ENCODE assay signal across 21 mouse cellular contexts in the genomic region with DNA sequence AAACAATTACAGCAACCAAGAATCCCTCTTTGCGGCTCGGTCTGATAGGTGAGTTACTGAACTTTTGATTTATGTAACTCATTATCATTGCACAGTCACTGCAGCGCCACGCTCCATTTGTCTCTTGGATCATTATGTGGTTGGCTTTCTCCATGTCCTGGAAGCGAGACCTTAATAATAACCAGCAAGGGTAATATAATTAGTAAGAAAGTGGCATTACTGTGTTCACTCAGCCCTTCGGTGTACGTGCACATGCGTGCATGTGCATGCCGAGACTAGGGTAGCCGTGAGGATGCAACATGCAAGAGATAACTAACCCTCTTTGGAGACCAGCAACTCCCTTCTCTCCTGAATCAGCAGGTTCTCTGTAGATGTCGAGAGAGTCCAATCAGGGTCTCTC.
DNase-seq lines count a peak whose midpoint lies in the region; ATAC-seq and TF ChIP-seq lines count a peak whose summit lies in the region.
"Had no signal": no experiment of that assay in that cellular context is flagged by ENCODE, and none has a peak within 500 bp of the region (broad histone marks: within the 10 kb centered on the region; RNA-seq: fewer than 3 reads in every experiment).

No protein-coding gene starts in this region.

- no peak for TF ChIP-seq CTCF in hindbrain, postnatal 0 days (IDR thresholded peaks at IDR 0.05; ENCODE audit: low read depth)
- no peak for TF ChIP-seq CTCF in Patski (IDR thresholded peaks at IDR 0.05)

- CTCF ChIA-PET in Patski (lab: Charles Lee) = interaction anchor here (0.8 kb wide), 1 partner anchor 12 kb away, joined by 3 read pairs; no protein-coding TSS in a partner anchor

- no peaks in the 10 kb centered on the region for H3K36me3 ChIP-seq in hindbrain, embryonic 11.5 days (ENCODE audit: control insufficient read depth, insufficient read depth, low read length)
- H3K36me3 ChIP-seq in hindbrain, postnatal 0 days (ENCODE audit: insufficient read depth, low read length) = no peaks in the 10 kb centered on the region
- no peaks in the 10 kb centered on the region for H3K36me3 ChIP-seq in kidney, embryonic 16.5 days (ENCODE audit: insufficient read depth, low read length)
- no peaks in the 10 kb centered on the region for H3K36me3 ChIP-seq in hindbrain, embryonic 16.5 days (ENCODE audit: control insufficient read depth, insufficient read depth, low read length)
- no peaks in the 10 kb centered on the region for H3K36me3 ChIP-seq in forebrain, embryonic 16.5 days (ENCODE audit: control insufficient read depth, insufficient read depth)
- H3K36me3 ChIP-seq: embryonic facial prominence, embryonic 13.5 days; forebrain, embryonic 12.5 days; G1E; heart, embryonic 13.5 days had no signal

- H3K27ac ChIP-seq in hindbrain, embryonic 11.5 days (ENCODE audit: low read depth, low read length) = peak overlapping the region; percentile 34; the same call in 1 of the 2 replicates
- H3K27ac ChIP-seq in hindbrain, postnatal 0 days = no peak overlapping the region
- H3K27ac ChIP-seq in kidney, embryonic 16.5 days (ENCODE audit: low read length) = no peak overlapping the region
- no peak overlapping the region for H3K27ac ChIP-seq in hindbrain, embryonic 16.5 days (ENCODE audit: low read depth, low read length)
- no peak overlapping the region for H3K27ac ChIP-seq in forebrain, embryonic 16.5 days (ENCODE audit: low read length)
- H3K27ac ChIP-seq: embryonic facial prominence, embryonic 13.5 days; forebrain, embryonic 12.5 days; heart, embryonic 13.5 days had no signal

- no peak overlapping the region for H3K4me2 ChIP-seq in hindbrain, embryonic 11.5 days (replicated peaks; ENCODE audit: low read depth, low read length)
- H3K4me2 ChIP-seq in hindbrain, postnatal 0 days (ENCODE audit: low read depth, low read length) = no peak overlapping the region
- 0 out of 2 replicates have a peak overlapping the region, but pooled peaks have one; percentile 22 for H3K4me2 ChIP-seq in kidney, embryonic 16.5 days (replicated peaks; ENCODE audit: low read depth, low read length)
- H3K4me2 ChIP-seq in hindbrain, embryonic 16.5 days (ENCODE audit: low read length) = peak overlapping the region; percentile 4; the same call in 1 of the 2 replicates
- no peak overlapping the region for H3K4me2 ChIP-seq in forebrain, embryonic 16.5 days (ENCODE audit: low read length)
- H3K4me2 ChIP-seq: embryonic facial prominence, embryonic 13.5 days; forebrain, embryonic 12.5 days; heart, embryonic 13.5 days had no signal

- WGBS in hindbrain, embryonic 11.5 days = 80% methylated on average over 11 of the region's 11 CpGs
- whole genome bisulfite sequencing in hindbrain, postnatal 0 days = 68% methylated on average over 11 of the region's 11 CpGs
- 36% methylated on average over 11 of the region's 11 CpGs for WGBS in kidney, embryonic 16.5 days
- WGBS in hindbrain, embryonic 16.5 days = 61% methylated on average over 11 of the region's 11 CpGs
- 87% methylated on average over 11 of the region's 11 CpGs for WGBS in forebrain, embryonic 16.5 days

- in situ Hi-C loops in Patski (cut with MboI; ENCODE audit: low pct_unique_long_range_greater_than_20kb) = no loop called here

- H3K9me3 ChIP-seq in hindbrain, embryonic 11.5 days (ENCODE audit: control insufficient read depth, low read length) = no peaks in the 10 kb centered on the region
- no peaks in the 10 kb centered on the region for H3K9me3 ChIP-seq in hindbrain, postnatal 0 days (ENCODE audit: low read length)
- no peaks in the 10 kb centered on the region for H3K9me3 ChIP-seq in kidney, embryonic 16.5 days (ENCODE audit: low read length)
- H3K9me3 ChIP-seq in hindbrain, embryonic 16.5 days (ENCODE audit: control insufficient read depth, low read length) = no peaks in the 10 kb centered on the region
- H3K9me3 ChIP-seq in forebrain, embryonic 16.5 days (ENCODE audit: control insufficient read depth, low read length) = no peaks in the 10 kb centered on the region
- H3K9me3 ChIP-seq: embryonic facial prominence, embryonic 13.5 days; forebrain, embryonic 12.5 days; G1E; heart, embryonic 13.5 days had no signal

- no peak overlapping the region for H3K9ac ChIP-seq in hindbrain, embryonic 11.5 days (ENCODE audit: low read depth, low read length)
- no peak overlapping the region for H3K9ac ChIP-seq in hindbrain, postnatal 0 days (replicated peaks; ENCODE audit: low read length)
- H3K9ac ChIP-seq in kidney, embryonic 16.5 days (replicated peaks; ENCODE audit: low read length) = no peak overlapping the region
- no peak overlapping the region for H3K9ac ChIP-seq in hindbrain, embryonic 16.5 days (ENCODE audit: low read depth, low read length)
- no peak overlapping the region for H3K9ac ChIP-seq in forebrain, embryonic 16.5 days (replicated peaks; ENCODE audit: low read depth, low read length)
- H3K9ac ChIP-seq: embryonic facial prominence, embryonic 13.5 days; forebrain, embryonic 12.5 days; heart, embryonic 13.5 days had no signal

- no peak for ATAC-seq in hindbrain, embryonic 11.5 days (ENCODE audit: low FRiP score)
- ATAC-seq in hindbrain, postnatal 0 days = no peak
- peak; percentile 69; the same call in 1 of the 2 replicates for ATAC-seq in kidney, embryonic 16.5 days (ENCODE audit: low FRiP score, low TSS enrichment)
- peak; percentile 78 for ATAC-seq in Patski
- ATAC-seq in hindbrain, embryonic 16.5 days = peak; percentile 37; the same call in 1 of the 2 replicates
- ATAC-seq in forebrain, embryonic 16.5 days = no peak
- ATAC-seq: CD4-positive, CD25-positive, alpha-beta regulatory T cell, adult 4 months had no signal

- no peaks in the 10 kb centered on the region for H3K4me1 ChIP-seq in hindbrain, embryonic 11.5 days (replicated peaks; ENCODE audit: control insufficient read depth, insufficient read depth, low read length)
- no peaks in the 10 kb centered on the region for H3K4me1 ChIP-seq in hindbrain, postnatal 0 days (ENCODE audit: insufficient read depth, low read length)
- 0 out of 2 replicates have a peak, but pooled peaks cover 9% of the 10 kb centered on the region for H3K4me1 ChIP-seq in kidney, embryonic 16.5 days (ENCODE audit: insufficient read depth, low read length)
- H3K4me1 ChIP-seq in hindbrain, embryonic 16.5 days (ENCODE audit: control insufficient read depth, insufficient read depth, low read depth, low read length) = peaks cover 3% of the 10 kb centered on the region; the same call in 1 of the 2 replicates
- peaks cover 3% of the 10 kb centered on the region for H3K4me1 ChIP-seq in forebrain, embryonic 16.5 days (replicated peaks; ENCODE audit: control insufficient read depth, insufficient read depth, low read length)
- H3K4me1 ChIP-seq: heart, embryonic 13.5 days had no signal

- POLR2A ChIA-PET in Patski (lab: Charles Lee) = no interaction called here

- DNase-seq in hindbrain, embryonic 11.5 days (ENCODE audit: low spot score) = no peak
- DNase-seq in hindbrain, postnatal 0 days (ENCODE audit: low spot score) = no peak
- no peak for DNase-seq in kidney, postnatal 36 days
- DNase-seq in Patski (ENCODE audit: low read depth, low spot score) (peak; percentile 73), liver (no peak)
- DNase-seq: adrenal gland, postnatal 10 days; B cell, adult 2 months; cerebellum, adult 11-12 months; cerebellum, adult 9-10 months; cerebellum, postnatal 36 days; gastrocnemius, postnatal 36 days; heart, adult 11 months; heart, postnatal 36 days had no signal

- H3K27me3 ChIP-seq in hindbrain, embryonic 11.5 days (ENCODE audit: control insufficient read depth, insufficient read depth, low read length) = no peaks in the 10 kb centered on the region
- no peaks in the 10 kb centered on the region for H3K27me3 ChIP-seq in hindbrain, postnatal 0 days (ENCODE audit: insufficient read depth, low read length)
- H3K27me3 ChIP-seq in kidney, embryonic 16.5 days (ENCODE audit: insufficient read depth, low read length) = no peaks in the 10 kb centered on the region
- H3K27me3 ChIP-seq in Patski = peaks cover 46% of the 10 kb centered on the region
- no peaks in the 10 kb centered on the region for H3K27me3 ChIP-seq in hindbrain, embryonic 16.5 days (replicated peaks; ENCODE audit: control insufficient read depth, insufficient read depth, low read length)
- H3K27me3 ChIP-seq in forebrain, embryonic 16.5 days (replicated peaks; ENCODE audit: control insufficient read depth, insufficient read depth, low read length) = 0 out of 2 replicates have a peak, but pooled peaks cover 6% of the 10 kb centered on the region
- H3K27me3 ChIP-seq: embryonic facial prominence, embryonic 13.5 days; heart, embryonic 13.5 days had no signal

- H3K4me3 ChIP-seq in hindbrain, embryonic 11.5 days (ENCODE audit: low read depth, low read length) = no peak overlapping the region
- H3K4me3 ChIP-seq in hindbrain, postnatal 0 days (ENCODE audit: low read length) = no peak overlapping the region
- no peak overlapping the region for H3K4me3 ChIP-seq in kidney, embryonic 16.5 days (ENCODE audit: low read length)
- no peak overlapping the region for H3K4me3 ChIP-seq in hindbrain, embryonic 16.5 days (ENCODE audit: low read length)
- H3K4me3 ChIP-seq in forebrain, embryonic 16.5 days (replicated peaks; ENCODE audit: low read length) = no peak overlapping the region
- H3K4me3 ChIP-seq: embryonic facial prominence, embryonic 13.5 days; forebrain, embryonic 12.5 days; heart, embryonic 13.5 days had no signal

Comparison
In these comparisons a context has a peak if more than half of its experiments do, and no peak if none do; other contexts are left out.
1. ATAC-seq: peak in kidney, embryonic 16.5 days (single experiment), Patski (single experiment) and hindbrain, embryonic 16.5 days (single experiment); none in hindbrain, embryonic 11.5 days (single experiment), hindbrain, postnatal 0 days (single experiment) and forebrain, embryonic 16.5 days (single experiment).
2. H3K4me2 ChIP-seq: peak in kidney, embryonic 16.5 days (single experiment) and hindbrain, embryonic 16.5 days (single experiment); none in hindbrain, embryonic 11.5 days (single experiment), hindbrain, postnatal 0 days (single experiment) and forebrain, embryonic 16.5 days (single experiment).